Mouse (Mus musculus) lung, adult 18-20 months (tissue): ENCODE results near the gene Sdhaf3.

Experiments used
- DNase-seq, 2 experiments: peaks; one replicate each; pipeline ENCODE4 v3.0.0; 2022; ENCODE audit warnings: mixed read lengths in 2 of 2

Sdhaf3 gene

DNA sequence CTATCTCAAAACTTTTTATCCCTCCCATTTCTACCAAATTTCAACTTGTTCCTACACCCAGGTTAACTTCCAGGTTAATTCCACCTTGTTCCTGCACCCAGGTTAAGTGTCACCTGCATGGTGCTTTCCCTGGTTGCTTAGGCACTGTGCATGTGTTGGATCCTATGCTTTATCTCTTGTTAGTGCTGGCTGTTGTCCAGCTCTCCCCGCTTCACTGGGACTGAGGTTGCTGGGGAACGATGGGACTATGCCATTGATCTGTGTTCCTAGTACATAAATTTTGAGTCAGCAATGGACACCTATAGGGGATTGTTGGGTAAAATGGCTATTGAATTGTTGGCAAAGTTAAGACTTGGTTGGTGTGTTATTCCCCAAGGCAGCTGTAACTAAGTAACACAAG lies 113.7 kb downstream of the Sdhaf3 start:
- no peak for DNase-seq

DNA sequence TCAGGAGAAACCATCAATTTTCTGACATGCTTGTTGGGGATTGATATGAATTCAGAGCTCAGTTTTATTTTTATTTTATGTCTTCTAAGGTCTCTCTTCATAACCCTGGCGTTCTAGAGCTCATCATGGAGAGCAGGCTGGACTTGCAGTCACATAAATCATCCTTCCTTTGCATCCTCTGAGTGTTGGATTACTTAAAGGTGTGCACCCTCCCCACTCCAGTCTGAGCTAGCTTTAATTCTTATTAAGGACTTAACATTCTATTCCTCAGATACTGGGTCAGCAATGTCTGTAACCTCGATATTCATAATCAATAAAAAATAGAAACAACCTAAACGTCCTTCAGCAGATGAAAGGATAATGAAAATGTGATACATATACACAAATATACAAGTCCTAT lies 126.2 kb downstream of the Sdhaf3 start:
- no peak for DNase-seq

DNA sequence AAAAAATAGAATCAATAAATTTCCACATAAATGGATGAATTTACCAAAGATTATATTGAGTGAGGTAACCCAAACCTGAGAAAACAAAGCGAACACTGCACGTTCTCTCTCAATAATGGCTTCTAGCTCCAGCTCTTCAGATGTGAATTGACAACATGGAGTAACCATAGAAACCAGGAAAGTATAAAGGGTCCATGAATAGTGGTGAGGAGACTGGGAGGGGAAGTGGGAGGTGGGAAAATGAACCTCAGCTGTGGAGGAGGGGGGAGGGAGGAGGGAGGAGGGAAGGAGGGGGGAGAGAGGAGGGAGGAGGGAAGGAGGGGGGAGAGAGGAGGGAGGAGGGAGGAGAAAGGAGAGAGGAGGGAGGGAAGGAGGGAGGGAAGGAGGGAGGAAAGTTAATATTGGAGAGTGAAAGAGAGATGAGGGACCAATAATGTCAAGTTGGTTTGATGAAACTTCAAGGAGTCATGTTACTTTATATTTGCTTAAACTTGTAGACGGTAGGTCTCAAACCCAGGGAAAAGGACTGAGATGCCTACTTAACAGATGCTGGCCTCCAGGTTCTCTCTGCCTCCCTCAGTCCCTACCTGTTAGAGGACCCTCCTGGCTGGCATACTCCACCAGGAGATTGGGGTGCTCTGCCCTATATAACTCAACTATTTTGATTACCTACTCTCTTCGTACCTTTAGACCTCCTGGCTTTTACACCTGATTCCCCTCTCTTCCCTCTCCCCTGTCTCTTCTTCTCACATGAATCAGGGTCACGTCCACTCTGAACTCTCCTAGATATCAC lies 126.9 kb downstream of the Sdhaf3 start:
- DNase-seq, result no peak

DNA sequence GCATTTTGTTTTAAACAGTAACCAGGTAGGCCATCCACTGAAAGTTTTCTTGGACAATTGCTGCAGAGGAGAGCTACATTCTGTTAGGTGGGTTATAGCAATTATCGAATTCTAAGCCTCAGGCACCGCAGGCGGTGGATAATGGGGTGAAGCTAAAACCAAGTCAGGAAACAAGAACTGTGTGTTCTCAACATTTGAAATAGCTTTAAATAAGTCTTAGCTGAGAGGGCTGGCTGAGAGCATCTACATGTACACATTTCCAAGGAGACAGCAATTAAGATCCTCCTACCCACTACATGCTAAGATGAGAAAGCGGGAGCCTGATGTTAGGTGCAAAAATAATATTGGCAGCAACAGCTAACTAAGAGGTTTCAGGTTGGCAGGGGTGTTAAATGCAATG lies 127.9 kb downstream of the Sdhaf3 start:
- no peak for DNase-seq

DNA sequence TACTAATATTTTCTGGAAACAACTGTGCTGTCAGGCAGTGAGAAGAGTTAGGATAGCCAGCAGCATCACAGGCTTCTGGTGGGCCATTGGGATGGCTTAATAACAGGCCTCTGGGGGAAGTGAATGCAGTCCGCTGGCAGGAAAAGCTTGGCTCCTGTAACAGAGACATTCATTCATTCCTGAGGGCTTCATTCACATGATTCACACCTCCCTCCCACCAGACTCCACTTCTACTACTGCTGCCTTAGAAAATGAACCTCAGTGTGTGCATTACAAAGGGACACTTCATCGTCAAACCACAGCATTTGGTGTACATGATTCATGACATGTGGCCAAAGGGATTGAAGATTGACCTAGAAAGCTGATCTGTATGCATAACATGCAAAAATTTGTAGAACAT lies 128.6 kb downstream of the Sdhaf3 start:
- no peak for DNase-seq

DNA sequence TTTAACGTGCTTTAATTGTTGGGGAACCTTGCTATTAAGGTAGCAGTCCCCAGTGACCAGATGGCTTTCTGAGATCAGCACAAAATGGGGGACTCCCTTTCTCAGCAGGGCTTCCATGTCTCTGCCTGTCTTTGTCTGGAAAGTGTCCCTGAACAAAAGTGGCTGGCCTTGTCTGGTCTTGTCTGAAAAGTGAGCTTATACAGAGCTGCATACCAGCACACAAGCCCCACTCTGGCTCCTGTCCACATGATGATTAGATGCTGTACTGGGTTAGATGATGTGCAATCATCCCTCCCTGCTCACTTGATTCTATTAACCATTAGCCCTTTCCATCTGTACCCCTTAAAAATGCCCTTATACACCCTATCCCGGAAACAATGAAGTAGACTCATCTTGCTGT lies 129.7 kb downstream of the Sdhaf3 start:
- no peak for DNase-seq

DNA sequence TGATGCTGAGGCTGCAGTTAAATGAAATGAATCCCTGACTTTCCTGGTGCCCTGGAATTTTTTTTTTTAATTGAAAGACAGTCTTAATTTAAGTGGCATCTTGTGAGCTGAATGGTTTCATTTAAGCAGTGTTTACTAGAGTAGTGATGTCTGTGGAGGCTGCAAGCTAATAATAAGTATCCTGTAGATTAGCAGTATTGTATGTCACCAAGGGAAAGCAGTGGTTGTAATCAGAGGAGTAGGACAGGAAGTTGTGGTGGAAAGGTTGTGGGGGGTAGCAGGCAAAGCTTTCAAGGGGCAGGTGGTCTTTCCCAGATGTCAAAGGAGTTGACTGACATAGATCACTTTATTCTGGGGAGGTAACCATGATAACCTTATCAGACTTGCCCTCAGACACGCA lies 136.3 kb downstream of the Sdhaf3 start:
- no peak for DNase-seq
